In genomic region chr4:56036334-56036733, GRCm38 (mm10) we compare ENCODE assay signal across 15 mouse cellular contexts.
"Had no signal": no experiment of that assay in that cellular context is flagged by ENCODE, and none has a peak within 500 bp of the region (broad histone marks: within the 10 kb centered on the region; RNA-seq: fewer than 3 reads in every experiment).

No protein-coding gene starts in this region.

- H3K4me3 ChIP-seq: liver, embryonic 12.5 days; megakaryocyte, embryonic 14.5 days; midbrain, embryonic 13.5 days; midbrain, embryonic 15.5 days; stomach, embryonic 15.5 days had no signal

- H3K9ac ChIP-seq: liver, embryonic 12.5 days; liver, embryonic 14.5 days; lung, embryonic 14.5 days; midbrain, embryonic 13.5 days; midbrain, embryonic 15.5 days; stomach, embryonic 15.5 days had no signal

- H3K9me3 ChIP-seq: liver, embryonic 12.5 days; megakaryocyte, embryonic 14.5 days; midbrain, embryonic 13.5 days; midbrain, embryonic 15.5 days; stomach, embryonic 15.5 days had no signal

- H3K27ac ChIP-seq: liver, embryonic 12.5 days; liver, embryonic 14.5 days; macrophage; midbrain, embryonic 13.5 days; midbrain, embryonic 15.5 days; stomach, embryonic 15.5 days had no signal

- H3K27me3 ChIP-seq: liver, embryonic 12.5 days; megakaryocyte, embryonic 14.5 days; midbrain, embryonic 13.5 days; midbrain, embryonic 15.5 days; stomach, embryonic 15.5 days had no signal

- DNase-seq: lung, adult 18-20 months; lung, embryonic 14.5 days; lung, postnatal 14 days; lung, postnatal 36 days; right cerebral cortex, postnatal 14 days; thymus, adult 18-20 months; thymus, postnatal 14 days; thymus, postnatal 36 days had no signal

- H3K36me3 ChIP-seq: liver, embryonic 12.5 days; midbrain, embryonic 13.5 days; midbrain, embryonic 15.5 days; stomach, embryonic 15.5 days had no signal

- H3K4me2 ChIP-seq: liver, embryonic 12.5 days; lung, embryonic 14.5 days; midbrain, embryonic 13.5 days; midbrain, embryonic 15.5 days; stomach, embryonic 15.5 days had no signal

- H3K4me1 ChIP-seq: liver, embryonic 12.5 days; midbrain, embryonic 13.5 days; midbrain, embryonic 15.5 days; stomach, embryonic 15.5 days had no signal

- ATAC-seq: liver, embryonic 12.5 days; midbrain, embryonic 13.5 days had no signal
